Mouse (Mus musculus) spleen, adult 2 months (tissue): ENCODE data around the gene B3glct.

ENCODE experiments used
- CTCF ChIP-seq: fragments of 200-500 bp; IDR thresholded peaks from 2 replicates; pipeline ENCODE4 v1.5.1; 2011; ENCODE audit warnings: mild to moderate bottlenecking, inconsistent platforms; ENCODE audit not compliant: insufficient read depth, insufficient read length, insufficient replicate concordance; ENCODE audit errors: extremely low read depth
- POLR2A ChIP-seq: fragments of 200-500 bp; IDR thresholded peaks from 2 replicates; pipeline ENCODE4 v1.6.1; 2011; ENCODE audit warnings: low read depth, low read length, inconsistent platforms

DNA sequence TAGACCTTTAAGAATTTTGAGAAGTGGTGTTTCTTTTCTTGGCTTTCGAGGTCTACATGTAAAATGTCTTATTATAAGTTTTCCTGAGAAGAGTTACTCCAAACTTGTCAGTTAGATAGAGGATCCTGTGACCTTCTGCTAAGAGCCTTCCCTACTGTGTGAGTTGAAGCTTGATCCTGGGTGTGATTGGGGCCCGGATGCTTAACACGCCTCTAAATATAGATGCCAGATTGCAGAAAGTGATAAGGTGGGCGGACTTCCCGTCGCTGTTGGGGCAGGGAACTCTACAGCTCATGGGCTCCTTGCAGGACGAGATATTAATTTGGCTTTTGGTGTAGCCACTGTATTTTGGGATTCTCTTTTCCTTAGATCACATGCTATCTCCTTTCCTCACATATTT, 98.0 kb downstream of the B3glct start:
- TF ChIP-seq POLR2A, result no peak
- TF ChIP-seq CTCF, result no peak
